Mouse (Mus musculus) gastrocnemius, adult 2 months (tissue): Measurements from ENCODE around the gene Fbxo3. TPM values are rescaled to one million over a fixed set of nuclear protein-coding genes. Genes with fewer than 3 reads are reported as not detected.
"Not testable (repeated sequence)": the region's sequence is repeated elsewhere in the genome, so short reads cannot be mapped to it uniquely, and the experiment has no call there.

Experiments
- DNase-seq: peaks from one replicate; pipeline ENCODE4 v3.0.0; 2022
- H3K27ac ChIP-seq: fragments of 200-600 bp; 2 replicates; pipeline ENCODE4 v1.8.1; 2022; ENCODE audit warnings: mild to moderate bottlenecking
- H3K4me3 ChIP-seq: fragments of 200-600 bp; 2 replicates; pipeline ENCODE4 v1.8.1; 2022; ENCODE audit warnings: mild to moderate bottlenecking, moderate library complexity
- CTCF ChIP-seq: fragments of 200-600 bp; IDR thresholded peaks from 2 replicates; pipeline ENCODE4 v1.8.1; 2022; ENCODE audit warnings: antibody characterized with exemption, mild to moderate bottlenecking, moderate library complexity
- intact Hi-C: fragments of 180-260 bp; cut with DNase I; formaldehyde crosslinking; loops from one replicate; pipeline ENCODE4 v1.15.1; 2025
- total RNA-seq, 2 experiments: library from RNA; stranded (reverse); gene quantifications; 2 replicates each; pipeline ENCODE4 v1.2.3; 2021

Fbxo3 gene
- total RNA-seq, 2 experiments from 2014 or later = 47.5 to 53.9 TPM

DNA sequence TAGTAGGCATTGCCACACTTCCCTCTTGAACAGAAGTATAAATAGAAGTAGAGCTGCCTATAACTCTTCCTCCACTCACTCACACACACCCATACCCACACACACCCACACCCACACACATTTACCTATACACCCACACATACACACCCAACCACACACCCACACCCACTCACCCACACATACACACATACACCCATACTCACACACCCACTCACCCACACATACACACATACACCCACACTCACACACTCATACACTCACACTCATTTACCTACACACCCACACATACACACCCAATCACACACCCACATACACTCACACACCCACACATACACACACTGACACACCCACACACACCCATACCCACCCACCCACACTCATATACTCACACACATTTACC, 55.0 kb downstream of the Fbxo3 start:
- no peak for TF ChIP-seq CTCF
- intact Hi-C loops = no loop called here
- Histone ChIP-seq H3K4me3 (no peak overlapping the region), H3K27ac (no peak overlapping the region)
- no peak for DNase-seq

DNA sequence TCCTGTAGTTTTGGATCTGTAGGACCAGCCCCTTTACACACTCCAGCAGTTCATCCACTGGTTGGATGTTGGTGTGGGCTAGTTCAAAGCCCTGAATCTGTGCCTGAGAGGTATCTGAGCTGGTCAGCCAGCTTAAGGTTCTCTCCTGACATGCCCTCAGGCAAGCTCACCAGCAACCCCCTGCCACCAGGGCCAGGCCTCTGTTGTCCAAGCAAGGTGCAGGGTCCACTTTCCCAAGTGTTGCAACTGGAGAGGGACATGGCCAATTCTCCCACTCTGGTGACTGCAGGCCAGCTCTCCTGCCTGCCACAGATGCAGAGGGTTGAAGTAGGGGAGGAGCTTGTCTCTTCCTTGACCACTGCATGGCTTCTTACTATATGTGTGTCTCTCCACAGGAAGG, 56.5 kb downstream of the Fbxo3 start:
- H3K4me3 ChIP-seq, H3K27ac ChIP-seq, intact Hi-C loops, DNase-seq: not testable (repeated sequence)

DNA sequence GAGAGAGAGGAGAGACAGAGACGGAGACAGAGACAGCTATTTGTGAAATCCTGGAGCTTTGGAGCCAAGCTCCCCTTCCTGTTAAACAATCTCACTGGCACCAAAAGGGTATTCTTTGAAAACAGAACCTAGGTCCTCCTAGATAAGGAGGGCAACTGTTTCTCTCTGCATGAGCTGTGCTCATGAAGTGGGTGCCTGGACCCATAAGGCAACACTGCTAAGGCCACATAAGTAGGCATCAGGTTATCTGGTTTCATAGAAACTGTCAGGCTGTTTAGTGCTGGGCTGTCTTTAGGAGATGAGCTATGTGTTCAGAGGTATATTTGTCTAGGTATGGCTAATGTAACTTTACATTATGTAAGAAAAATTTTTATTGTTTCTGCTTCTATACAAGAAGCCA, 60.0 kb downstream of the Fbxo3 start:
- H3K4me3 ChIP-seq, intact Hi-C loops, H3K27ac ChIP-seq, DNase-seq: not testable (repeated sequence)

DNA sequence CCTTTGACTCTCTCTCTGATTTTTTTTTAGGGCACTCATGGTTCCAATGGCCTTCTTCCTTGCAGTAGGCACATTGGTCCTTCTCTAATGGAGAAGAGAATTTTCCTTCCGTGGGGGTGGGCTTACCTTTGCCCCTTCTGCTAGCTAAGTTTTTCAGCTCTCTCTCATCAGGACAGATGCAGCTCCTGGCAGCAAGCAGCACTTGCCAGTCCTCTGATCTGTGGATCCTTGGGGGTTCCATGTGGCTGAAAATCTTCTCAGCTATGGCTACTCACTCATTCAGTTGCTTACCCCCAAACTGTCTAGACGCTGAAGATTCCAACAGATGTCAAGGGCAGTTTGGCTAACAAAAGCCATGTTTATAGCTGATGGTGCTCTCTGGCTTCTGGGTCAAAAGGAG, 65.8 kb downstream of the Fbxo3 start:
- Histone ChIP-seq H3K4me3 (no peak overlapping the region), H3K27ac (no peak overlapping the region)
- no peak for DNase-seq
- intact Hi-C loops = no loop called here
- TF ChIP-seq CTCF = no peak

DNA sequence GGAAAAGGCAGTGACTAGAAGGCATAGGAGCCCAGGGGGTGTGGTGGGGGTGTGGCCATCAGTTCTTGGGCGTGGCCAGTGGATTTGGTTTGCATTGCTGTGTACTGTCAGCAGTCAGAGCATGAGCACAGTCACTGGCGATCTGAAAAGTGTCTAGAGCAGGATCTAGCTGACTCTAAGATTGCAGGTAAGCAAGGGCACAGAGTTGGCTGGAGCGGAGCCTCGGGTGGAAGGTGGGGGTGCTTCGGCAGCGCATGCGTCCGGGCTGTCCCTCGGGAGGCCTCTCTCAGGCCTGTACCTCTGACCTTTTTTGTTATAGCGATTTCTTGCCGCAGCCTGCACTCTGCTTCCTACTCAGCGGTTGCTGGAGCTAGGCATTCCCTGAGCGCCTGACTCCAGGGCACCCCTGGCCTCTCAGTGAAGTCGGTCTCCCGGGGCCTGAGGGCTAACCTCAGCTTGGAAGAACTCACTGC, 68.3 kb downstream of the Fbxo3 start, which contains the start of gene Cd59a:
TSS of gene Cd59a (plus strand) at position 61 of the 473 bp plus-strand sequence.
- intact Hi-C loops = loop anchor here (1.0 to 2.0 kb wide), 2 partner anchors 27 to 61 kb away; partner anchors contain the start of gene Gm10799
- peak within 1 kb of the TSS; percentile 95 for H3K27ac ChIP-seq
- no peak for TF ChIP-seq CTCF
- peak within 1 kb of the TSS; percentile 74 for H3K4me3 ChIP-seq
- DNase-seq = peak; percentile 86

DNA sequence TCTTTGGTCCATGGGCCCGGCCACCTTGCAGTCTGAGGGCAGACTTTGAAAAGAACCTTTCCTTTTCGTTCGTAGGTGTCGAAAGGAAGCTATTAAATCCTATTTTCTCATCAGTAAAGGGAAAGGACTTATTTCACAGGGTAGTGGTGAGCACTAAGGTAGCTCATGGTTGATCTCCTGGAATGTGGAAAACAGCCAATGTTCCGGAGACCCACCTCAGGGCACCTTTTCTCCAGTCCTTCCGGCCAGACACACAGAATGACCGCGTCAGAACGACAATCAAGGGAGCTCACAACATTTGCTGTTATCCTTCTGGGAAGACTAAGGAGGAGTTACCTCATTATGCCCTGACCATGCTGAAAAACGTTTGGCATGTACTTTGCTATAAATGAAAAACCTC, 68.7 kb downstream of the Fbxo3 start:
- no peak for DNase-seq
- no peak for TF ChIP-seq CTCF

DNA sequence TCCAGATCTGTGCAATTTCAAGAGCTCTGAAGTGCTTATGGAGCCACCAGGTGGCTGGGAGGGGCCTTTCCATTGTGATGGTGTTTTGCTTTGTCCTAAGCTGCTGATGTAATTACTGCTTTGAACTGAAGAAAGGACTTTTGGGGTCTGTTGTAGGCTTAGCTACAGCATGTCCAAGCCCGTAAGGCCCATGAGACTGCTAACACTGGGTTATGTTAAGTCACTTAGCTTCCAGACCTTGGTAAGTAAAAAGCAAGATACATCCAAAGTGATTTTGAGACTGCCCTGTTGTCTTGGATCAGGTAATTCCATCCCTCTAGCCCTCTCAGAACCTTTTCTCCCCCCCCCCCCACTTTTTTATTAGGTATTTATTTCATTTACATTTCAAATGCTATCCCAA, 69.3 kb downstream of the Fbxo3 start:
- peak overlapping the region; percentile 95 for H3K27ac ChIP-seq
- peak overlapping the region; percentile 74 for H3K4me3 ChIP-seq

More for the DNA sequence above, 68.7 kb downstream of the Fbxo3 start:
- intact Hi-C loops = loop anchor here (2.0 kb wide), 1 partner anchor 61 kb away; no protein-coding TSS in a partner anchor
- Histone ChIP-seq H3K27ac (peak overlapping the region; percentile 95), H3K4me3 (peak overlapping the region; percentile 74)

DNA sequence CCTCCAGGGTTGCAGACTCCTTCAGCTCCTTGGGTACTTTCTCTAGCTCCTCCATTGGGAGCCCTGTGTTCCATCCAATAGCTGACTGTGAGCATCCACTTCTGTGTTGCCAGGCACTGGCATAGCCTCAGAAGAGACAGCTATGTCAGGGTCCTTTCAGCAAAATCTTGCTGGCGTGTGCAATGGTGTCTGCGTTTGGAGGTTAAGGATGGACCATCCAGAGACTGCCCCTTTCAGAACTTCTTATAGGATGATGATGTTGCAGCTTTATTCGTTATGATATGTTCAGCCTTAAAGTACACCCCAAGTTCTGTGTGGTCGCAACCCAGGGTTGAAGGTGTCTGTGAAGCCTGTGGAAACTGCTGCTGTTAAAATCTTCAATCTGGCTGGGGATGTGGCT, 69.9 kb downstream of the Fbxo3 start:
- H3K27ac ChIP-seq, DNase-seq: not testable (repeated sequence)
- intact Hi-C loops = loop anchor here (2.0 kb wide), 1 partner anchor 63 kb away; no protein-coding TSS in a partner anchor
- H3K4me3 ChIP-seq = peak overlapping the region; percentile 74

More for the DNA sequence above, 69.3 kb downstream of the Fbxo3 start:
- intact Hi-C loops = loop anchor here (2.0 kb wide), 1 partner anchor 62 kb away; no protein-coding TSS in a partner anchor
- DNase-seq = not testable (repeated sequence)

DNA sequence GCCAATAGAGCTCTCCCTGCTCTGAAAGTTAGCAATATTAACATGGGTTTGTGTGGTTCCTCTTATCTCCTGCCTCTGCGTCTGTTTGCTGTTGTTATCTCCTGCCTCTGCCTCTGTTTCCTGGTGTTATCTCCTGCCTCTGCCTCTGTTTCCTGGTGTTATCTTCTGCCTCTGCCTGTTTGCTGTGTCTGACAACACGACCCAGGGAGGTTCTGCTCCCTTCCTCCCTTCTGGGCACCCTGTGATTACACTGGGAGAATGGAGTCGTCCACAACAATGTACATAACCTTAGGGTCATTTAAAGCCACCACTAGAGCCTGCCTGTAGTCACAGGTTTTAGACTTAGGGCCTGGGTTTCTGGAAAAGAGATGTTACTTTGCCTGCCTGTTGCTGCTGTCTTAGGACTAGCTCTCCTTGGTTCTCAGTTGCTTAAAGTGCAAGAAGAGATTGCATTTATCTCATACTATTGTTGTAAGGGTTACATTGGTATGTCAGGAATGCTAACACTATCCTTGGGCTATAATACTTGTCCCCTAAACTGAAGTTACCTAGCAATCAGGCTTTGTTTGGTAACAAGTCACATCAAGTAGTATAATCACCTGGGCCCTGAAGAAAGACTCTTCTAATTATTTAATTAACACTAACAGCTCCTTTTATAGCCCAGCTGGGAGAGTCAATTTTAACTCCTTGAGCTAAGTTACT, 71.2 kb downstream of the Fbxo3 start:
- no peak for TF ChIP-seq CTCF
- intact Hi-C loops = no loop called here
- H3K27ac ChIP-seq = no peak overlapping the region
- DNase-seq = no peak
- no peak overlapping the region for H3K4me3 ChIP-seq

DNA sequence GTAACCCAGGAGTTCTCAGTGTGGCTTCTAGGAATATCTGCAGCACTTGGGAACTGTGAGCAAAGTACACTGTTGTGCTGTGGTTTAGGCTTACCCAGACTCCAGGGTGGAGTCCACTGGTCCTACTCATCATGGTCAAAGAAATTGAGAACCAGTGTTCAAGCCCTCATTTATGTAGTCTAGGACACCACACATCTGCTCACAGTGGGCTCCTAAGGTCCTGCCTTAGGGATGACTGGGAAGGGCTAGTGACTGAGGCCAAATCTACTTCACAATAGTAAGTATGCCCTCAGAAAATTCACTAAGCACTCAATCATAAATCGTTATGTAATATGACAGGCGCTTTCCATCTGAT, 71.7 kb downstream of the Fbxo3 start:
- no peak for DNase-seq
- Histone ChIP-seq H3K27ac (no peak overlapping the region), H3K4me3 (no peak overlapping the region)
- intact Hi-C loops = no loop called here
- TF ChIP-seq CTCF = no peak

DNA sequence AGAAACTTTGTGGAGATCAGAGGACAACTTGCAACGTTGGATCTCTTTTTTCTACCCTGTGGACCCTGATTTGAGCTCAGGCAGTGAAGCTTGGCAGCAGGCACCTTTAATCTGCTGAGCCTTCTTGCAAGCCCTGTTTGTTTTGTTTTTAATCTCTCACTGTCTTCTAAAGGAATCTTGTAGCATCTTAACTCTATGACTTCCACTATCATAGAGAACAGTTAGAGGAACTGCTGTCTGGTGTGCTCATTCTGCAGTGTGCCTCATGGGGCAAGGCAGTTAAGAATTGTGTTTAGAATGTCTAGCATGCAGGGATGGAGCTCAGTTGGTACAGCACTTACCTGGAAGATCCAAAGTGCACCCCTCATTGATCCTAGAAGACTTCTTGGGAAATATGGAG, 72.4 kb downstream of the Fbxo3 start:
- intact Hi-C loops = no loop called here
- no peak for TF ChIP-seq CTCF
- DNase-seq = no peak
- Histone ChIP-seq H3K27ac (no peak overlapping the region), H3K4me3 (no peak overlapping the region)

DNA sequence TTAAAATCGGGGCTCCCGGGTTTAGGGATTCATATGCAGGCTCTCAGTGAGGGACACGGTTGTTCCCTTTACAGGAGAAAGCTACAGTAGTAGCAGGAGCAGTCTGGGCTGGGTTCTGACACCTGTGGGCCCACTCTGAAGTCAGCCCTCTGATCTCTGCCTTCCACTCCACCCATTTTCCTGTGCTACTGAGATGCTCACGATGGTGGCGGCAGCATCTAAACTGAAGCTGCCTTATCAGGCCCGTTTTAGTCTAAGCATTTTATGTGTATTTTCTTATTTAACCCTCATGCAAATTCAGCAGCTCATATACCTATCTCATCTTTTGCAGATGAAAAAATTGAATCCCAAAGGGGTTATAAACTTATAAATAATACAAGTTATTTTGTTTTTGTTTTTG, 77.3 kb downstream of the Fbxo3 start:
- no peak for DNase-seq
- intact Hi-C loops = no loop called here
- TF ChIP-seq CTCF = no peak
- Histone ChIP-seq H3K4me3 (no peak overlapping the region), H3K27ac (no peak overlapping the region)

DNA sequence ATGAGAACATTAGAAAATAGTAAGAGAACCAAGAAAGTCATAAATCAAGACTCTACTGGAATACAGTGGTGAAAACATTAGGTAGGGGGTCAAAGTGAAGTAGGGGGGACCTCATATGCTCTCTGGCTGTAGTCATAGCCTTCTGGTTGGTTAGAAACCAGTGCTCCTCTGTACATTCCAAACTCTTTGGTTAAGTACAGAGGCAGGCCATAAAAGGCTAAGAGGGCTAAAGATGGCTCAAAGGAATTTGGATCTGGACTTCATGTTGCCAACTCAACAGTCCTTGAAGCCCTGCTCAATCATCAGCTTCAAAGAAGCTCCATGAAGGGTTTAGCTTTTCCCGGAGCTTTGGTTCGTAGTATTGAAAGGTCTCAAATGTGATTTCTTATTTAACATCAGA, 81.5 kb downstream of the Fbxo3 start:
- H3K27ac ChIP-seq, DNase-seq, H3K4me3 ChIP-seq, intact Hi-C loops: not testable (repeated sequence)

DNA sequence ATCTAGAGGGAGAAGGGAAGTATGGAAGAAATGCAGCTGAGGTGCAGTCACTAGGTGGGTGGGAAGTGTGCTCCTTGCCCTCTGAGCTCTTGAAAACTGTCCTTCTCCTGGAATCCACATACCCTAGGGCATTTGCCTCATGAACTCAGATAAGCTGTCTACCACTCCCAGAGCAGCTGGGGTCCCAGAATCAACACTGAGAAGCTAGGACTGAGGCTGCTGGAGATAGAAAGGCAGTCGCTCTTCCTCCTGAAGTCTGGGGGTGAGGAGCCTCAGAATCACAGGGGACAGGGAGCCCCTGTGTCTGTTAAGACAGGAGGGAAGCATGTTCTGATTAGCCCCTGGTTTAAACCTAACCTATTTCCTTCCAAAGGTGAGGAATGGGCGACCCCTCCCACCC, 82.0 kb downstream of the Fbxo3 start:
- no peak for DNase-seq
- no peak for TF ChIP-seq CTCF
- intact Hi-C loops = no loop called here
- no peak overlapping the region; the same call in 1 of the 2 replicates for H3K27ac ChIP-seq
- no peak overlapping the region for H3K4me3 ChIP-seq
